Mouse (Mus musculus) hindbrain, embryonic 11.5 days (tissue): ENCODE results near the gene Tor1b. TPM values are rescaled to one million over a fixed set of nuclear protein-coding genes. Genes with fewer than 3 reads are reported as not detected.

Experiments
- ATAC-seq: fragments of 200-750 bp; cut with Nextera tagmentation; 2 replicates; pipeline ENCODE4 v1.8.0; 2017; ENCODE audit warnings: mild to moderate bottlenecking, moderate TSS enrichment, moderate library complexity; ENCODE audit not compliant: low FRiP score
- DNase-seq: peaks from one replicate; pipeline ENCODE4 v3.0.0-alpha.2; 2015; ENCODE audit warnings: low spot score
- H3K27ac ChIP-seq: fragments of 300-500 bp; sonication (generic); 2 replicates; pipeline ENCODE4 v1.5.1; 2014; ENCODE audit warnings: mild to moderate bottlenecking, low read depth, low read length
- H3K27me3 ChIP-seq: fragments of 300-500 bp; sonication (generic); 2 replicates; pipeline ENCODE4 v1.6.1; 2014; ENCODE audit warnings: mild to moderate bottlenecking, low read length, moderate library complexity, mixed read lengths; ENCODE audit not compliant: control insufficient read depth, insufficient read depth
- H3K36me3 ChIP-seq: fragments of 300-500 bp; sonication (generic); 2 replicates; pipeline ENCODE4 v1.6.1; 2014; ENCODE audit warnings: mild to moderate bottlenecking, low read length, moderate library complexity, mixed read lengths; ENCODE audit not compliant: control insufficient read depth, insufficient read depth
- H3K4me1 ChIP-seq: fragments of 300-500 bp; sonication (generic); replicated peaks from 2 replicates; pipeline ENCODE4 v1.6.1; 2014; ENCODE audit warnings: low read length, mixed read lengths; ENCODE audit not compliant: control insufficient read depth, insufficient read depth
- H3K4me2 ChIP-seq: fragments of 300-500 bp; sonication (generic); replicated peaks from 2 replicates; pipeline ENCODE4 v1.6.1; 2014; ENCODE audit warnings: mild to moderate bottlenecking, low read depth, low read length
- H3K4me3 ChIP-seq: fragments of 300-500 bp; sonication (generic); 2 replicates; pipeline ENCODE4 v1.5.1; 2014; ENCODE audit warnings: low read depth, low read length
- H3K9ac ChIP-seq: fragments of 300-500 bp; sonication (generic); 2 replicates; pipeline ENCODE4 v1.6.1; 2014; ENCODE audit warnings: low read depth, low read length
- H3K9me3 ChIP-seq: fragments of 300-500 bp; sonication (generic); 2 replicates; pipeline ENCODE4 v1.6.1; 2016; ENCODE audit warnings: low read length; ENCODE audit not compliant: control insufficient read depth
- WGBS: fragments of 180-500 bp; shearing (Covaris S2); extraction: QIAGEN DNeasy Blood & Tissue Kit; methylation state at CpG from one replicate; pipeline ENCODE4 v1.1.7; 2014; 5-methylcytosine and 5-hydroxymethylcytosine counted together
- polyA plus RNA-seq: library from polyadenylated mRNA; unstranded; fragments of >200 nt; fragmentation: Nextera tagmentation; extraction: Ambion mirVana; gene quantifications from 2 replicates; pipeline ENCODE4 v1.2.1, GENCODE M21; 2014

Gene Tor1b
- polyA plus RNA-seq, 1 experiment from 2014 or later, result 21.5 TPM

GRCm38 (mm10) chr2:31007208-31007607 lies 54.4 kb downstream of the Tor1b start:
- no peak for ATAC-seq
- H3K36me3 ChIP-seq, result no peaks in the 10 kb centered on the region; the same call in 1 of the 2 replicates
- no peak overlapping the region for H3K27ac ChIP-seq

More at GRCm38 (mm10) chr2:31007208-31007607, 54.4 kb downstream of the Tor1b start:
- 89% methylated on average over 5 of the region's 5 CpGs for WGBS
- no peak overlapping the region for H3K9ac ChIP-seq
- no peak overlapping the region for H3K4me3 ChIP-seq
- DNase-seq, result no peak
- no peaks in the 10 kb centered on the region for H3K27me3 ChIP-seq
- H3K4me2 ChIP-seq, result no peak overlapping the region
- H3K4me1 ChIP-seq, result no peaks in the 10 kb centered on the region
- no peaks in the 10 kb centered on the region for H3K9me3 ChIP-seq

Other genes with a start within 250 kb of the Tor1b start
- 2.7 and 4.0 TPM in 2 replicates for gene 1700001O22Rik, start 149.3 kb upstream of the Tor1b start, polyA plus RNA-seq
- gene Ntmt1, start 145.1 kb upstream of the Tor1b start, polyA plus RNA-seq, result 108 and 110 TPM in 2 replicates
- gene Asb6, start 122.6 kb upstream of the Tor1b start, polyA plus RNA-seq, result 26.0 and 28.5 TPM in 2 replicates
- gene Prrx2, start 118.0 kb upstream of the Tor1b start, polyA plus RNA-seq, result 36.7 and 39.7 TPM in 2 replicates
- 5.5 and 5.6 TPM in 2 replicates for gene Ptges, start 23.1 kb upstream of the Tor1b start, polyA plus RNA-seq
- gene Tor1a, start 15.0 kb downstream of the Tor1b start, polyA plus RNA-seq, result 73.7 and 83.5 TPM in 2 replicates
- gene BC005624, start 29.2 kb downstream of the Tor1b start, polyA plus RNA-seq, result 67.5 and 74.6 TPM in 2 replicates
- gene Usp20, start 29.3 kb downstream of the Tor1b start, polyA plus RNA-seq, result 14.6 and 14.8 TPM in 2 replicates
- 13.7 and 14.4 TPM in 2 replicates for gene Fnbp1, start 189.0 kb downstream of the Tor1b start, polyA plus RNA-seq
- 25.9 and 35.8 TPM in 2 replicates for gene Gpr107, start 199.4 kb downstream of the Tor1b start, polyA plus RNA-seq